Mouse (Mus musculus) retina, postnatal 7 days (tissue): Measurements from ENCODE around the gene Lbp.

Experiments used
- DNase-seq: peaks from one replicate; pipeline ENCODE4 v3.0.0-alpha.2; 2012; ENCODE audit warnings: low read depth, low spot score

The Lbp gene

DNA sequence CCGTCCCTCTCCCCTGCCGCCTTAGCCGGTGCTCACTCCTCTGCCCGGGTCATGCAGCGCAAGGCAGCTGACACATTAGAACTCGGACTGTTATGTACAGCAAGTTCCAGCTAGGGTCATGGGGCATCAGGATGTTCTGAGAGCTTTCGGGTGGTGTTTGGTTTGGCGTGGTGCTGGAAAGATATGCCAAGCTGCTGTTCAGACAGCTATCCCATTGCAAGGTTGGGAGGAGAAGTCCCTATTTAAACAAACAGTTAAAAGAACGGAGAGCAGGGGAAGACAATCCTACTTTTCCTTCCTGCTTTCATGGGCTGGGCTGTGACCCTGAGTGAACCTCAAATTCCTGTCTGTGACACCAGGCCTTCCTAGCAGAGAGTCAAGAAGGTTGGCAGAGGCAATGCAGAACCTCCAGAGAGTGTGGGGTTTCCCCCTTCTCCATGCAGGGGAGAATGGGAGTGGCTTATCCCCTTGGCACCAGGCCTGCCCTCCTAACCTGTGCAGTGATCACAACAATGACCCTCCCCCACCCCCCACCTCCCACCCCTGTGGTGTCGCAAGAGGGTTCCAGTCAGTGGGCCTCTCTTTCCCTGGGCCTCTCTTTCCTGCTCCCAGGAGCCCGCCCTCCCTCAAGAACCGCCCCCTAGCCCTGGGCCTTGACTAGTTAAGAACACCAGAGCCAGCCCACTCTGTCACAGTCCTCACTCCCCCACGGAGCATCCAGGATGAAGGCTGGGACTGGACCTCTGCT lies at the start of gene Lbp:
Lbp (plus strand) TSS at position 546 of the 748 bp plus-strand sequence.
- DNase-seq = no peak

DNA sequence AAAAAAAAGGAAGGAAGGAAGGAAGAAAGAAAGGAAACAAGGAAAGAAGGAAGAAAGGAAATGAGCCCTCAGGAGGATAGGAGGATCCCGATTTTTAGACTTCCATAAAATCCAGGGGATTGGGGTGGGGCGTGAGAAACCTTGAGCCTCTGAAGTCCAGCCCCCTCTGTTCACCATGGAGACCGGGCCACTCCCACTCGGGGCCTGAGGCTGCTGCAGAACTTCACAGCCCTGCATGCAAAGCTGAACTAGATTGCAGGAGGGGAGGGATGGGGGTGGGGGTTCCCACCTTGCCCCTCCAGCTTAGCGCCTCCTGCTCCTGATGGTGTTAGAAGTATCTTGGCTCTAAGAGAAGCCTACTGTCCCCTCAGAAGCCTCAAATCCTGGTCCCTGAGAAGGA lies 49.4 kb upstream of the Lbp start:
- DNase-seq = no peak

DNA sequence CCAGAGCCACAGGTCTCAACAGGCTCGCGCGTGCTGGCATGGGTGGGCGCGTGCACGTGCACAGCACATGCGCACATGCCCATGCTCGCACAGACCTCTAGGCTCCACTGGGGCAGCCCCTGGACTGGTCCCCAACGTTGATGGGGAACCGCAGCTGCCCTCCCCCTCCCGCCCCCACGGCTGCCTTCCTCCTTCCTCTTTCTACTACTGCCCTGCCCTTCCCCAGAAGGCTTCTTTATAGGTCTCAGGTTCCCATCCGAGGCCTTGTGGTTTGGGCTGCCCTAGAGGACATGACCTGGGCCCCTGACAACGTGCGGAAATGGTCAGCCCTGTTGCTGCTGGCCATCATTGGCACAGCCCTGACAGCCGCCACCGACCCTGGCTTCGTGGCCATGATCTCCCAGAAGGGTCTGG lies 48.3 kb upstream of the Lbp start, which contains the start of gene Bpi:
Bpi (plus strand) TSS at position 90 of the 414 bp plus-strand sequence.
- no peak for DNase-seq

DNA sequence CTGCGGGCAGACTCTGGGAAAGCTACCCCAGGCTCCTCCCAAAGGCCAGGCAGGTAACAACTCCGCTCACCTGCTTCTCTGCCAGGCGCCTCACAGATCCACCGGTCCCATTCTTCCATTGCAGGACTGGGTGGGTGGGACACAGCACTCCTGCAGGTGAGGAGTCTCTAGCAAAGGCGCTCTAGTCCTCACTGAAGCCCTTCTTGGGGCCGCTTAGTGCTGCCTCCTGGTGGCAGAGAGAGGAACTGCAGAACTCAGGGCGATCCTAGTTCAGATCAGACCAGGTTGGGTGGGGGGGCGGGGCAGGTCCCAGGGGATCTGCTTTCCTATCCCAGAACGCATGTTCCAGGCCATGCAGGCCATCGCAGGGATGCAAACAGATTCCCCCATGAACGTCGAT lies 47.5 kb upstream of the Lbp start:
- peak; percentile 61 for DNase-seq

DNA sequence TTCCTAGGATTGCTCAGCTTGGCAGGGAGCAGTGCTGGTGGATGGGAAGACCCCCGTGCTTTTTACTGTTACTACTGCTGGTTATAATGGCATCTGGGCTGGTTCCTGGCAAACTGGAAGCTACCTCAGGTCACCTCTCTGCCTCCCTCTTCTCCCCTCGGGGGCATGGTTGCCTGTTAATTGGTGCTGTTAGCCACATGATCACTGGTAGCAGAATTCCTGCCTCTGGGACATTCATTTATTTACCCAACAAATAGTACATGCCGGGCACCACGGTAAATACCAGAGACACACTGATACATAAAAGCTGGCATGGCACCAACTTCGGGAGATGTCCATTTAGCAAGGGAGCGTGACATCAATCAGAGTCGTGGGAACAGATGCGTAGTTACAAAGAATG lies 46.8 kb upstream of the Lbp start:
- DNase-seq = no peak

DNA sequence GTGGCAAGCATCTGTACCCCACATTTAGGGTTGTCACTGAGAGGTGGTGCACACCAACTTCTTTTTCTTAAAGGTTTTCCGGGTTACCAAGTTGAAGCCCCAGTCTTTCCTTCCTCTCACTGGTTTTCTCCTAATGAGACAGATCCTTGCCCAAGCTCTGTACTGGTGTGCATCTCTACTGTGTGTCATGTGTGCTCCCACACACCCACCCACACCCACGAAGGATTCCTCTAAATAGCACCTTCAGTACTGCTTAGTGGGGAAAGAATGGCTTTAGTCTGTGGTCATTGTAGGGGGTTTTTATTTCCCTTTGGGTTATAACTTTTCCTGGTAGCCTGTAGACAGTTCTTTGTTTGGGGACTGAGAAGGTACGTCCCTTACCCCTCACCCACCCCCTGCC lies 41.4 kb upstream of the Lbp start:
- no peak for DNase-seq

DNA sequence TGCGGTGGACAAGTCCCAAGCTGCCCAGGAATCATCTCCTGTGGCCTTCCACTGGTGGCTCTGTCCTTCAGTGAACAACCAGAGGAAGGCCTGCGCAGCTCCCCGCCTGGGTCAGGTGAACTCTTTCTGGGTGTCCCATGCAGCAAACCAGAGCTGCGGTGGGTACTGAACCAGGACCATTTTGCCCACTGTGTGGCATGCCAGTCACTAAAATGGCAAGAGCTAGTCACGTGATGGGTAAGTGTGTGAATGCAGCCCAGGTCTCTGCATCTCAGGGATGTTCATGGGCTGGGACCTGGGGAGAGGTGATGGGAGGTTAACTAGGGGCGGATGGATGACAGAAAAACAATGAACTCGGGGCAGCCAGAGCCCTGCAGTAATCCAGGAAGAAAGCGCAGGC lies 36.3 kb upstream of the Lbp start:
- DNase-seq = no peak

DNA sequence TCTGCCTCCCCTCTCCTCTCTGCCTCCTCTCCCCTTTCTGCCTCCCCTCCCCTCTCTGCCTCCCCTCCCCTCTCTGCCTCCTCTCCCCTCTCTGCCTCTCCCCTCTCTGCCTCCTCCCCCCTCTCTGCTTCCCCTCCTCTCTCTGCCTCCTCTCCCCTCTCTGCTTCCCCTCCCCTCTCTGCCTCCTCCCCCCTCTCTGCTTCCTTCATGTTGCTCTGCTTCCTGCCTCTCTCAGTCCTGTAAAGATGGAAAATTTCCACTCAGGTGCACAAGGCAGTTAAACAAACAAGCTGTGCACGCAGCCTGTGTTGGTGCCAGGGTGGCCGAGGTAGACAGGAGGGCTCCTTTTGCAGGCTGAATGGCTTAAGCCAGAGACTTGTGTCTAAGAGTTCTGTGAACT lies 32.6 kb upstream of the Lbp start:
- no peak for DNase-seq

DNA sequence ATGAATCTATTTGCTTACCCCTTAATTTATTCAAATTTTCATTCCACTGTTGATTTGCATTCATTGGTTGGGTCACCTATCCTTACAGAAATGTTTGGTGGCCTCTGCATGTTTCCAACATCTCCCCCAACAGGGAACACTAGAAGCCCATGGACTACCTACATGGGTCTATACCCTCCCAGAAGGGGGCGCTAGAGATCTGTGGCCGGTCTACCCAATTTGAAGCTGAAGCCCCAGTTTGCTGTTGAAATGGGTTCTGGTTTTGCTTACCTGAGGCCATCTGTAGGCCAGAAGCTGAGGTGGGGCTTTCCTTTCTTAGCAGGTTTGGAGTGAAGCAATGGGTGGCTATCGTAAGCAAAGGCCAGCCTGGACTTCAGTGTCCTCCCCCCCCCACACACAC lies 30.9 kb upstream of the Lbp start:
- DNase-seq = no peak

DNA sequence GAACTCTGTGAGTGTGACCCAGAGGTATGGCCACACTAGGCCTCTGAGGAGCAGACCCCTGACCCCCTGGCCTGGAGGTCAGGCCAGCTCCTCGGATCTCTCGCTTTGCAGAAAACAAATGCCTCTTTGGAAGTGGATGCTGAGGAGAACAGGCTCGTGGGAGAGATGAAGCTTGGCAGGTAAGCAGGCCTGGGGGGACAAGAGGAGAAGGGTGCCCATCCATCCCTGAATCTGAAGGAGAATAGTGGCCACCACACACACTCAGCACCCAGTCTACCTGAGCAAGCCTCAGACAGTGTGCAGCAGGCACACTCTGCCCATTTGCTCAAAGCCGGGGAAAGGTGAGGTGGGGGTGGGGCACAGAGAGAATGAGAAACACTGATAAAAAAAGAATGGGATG lies 30.5 kb upstream of the Lbp start:
- no peak for DNase-seq

DNA sequence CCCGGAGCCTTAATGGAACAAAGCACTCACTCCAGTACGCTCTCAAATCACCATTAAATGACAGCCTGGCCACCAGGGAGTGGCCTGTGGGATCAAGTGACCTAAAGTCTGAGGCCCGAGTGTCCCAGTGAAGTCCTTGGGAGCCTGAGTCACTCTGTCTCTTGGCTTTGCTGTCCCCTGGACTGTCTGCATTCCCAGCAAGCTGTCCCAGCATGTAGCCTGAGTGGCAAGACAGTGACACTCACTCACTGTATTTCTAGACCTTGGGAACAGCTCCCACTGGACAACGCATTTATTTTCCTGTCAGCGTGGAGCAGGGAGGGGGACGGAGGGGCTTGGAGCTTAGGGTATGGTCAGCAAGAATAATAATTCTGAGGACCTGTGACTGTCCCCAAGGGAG lies 29.8 kb upstream of the Lbp start:
- no peak for DNase-seq

DNA sequence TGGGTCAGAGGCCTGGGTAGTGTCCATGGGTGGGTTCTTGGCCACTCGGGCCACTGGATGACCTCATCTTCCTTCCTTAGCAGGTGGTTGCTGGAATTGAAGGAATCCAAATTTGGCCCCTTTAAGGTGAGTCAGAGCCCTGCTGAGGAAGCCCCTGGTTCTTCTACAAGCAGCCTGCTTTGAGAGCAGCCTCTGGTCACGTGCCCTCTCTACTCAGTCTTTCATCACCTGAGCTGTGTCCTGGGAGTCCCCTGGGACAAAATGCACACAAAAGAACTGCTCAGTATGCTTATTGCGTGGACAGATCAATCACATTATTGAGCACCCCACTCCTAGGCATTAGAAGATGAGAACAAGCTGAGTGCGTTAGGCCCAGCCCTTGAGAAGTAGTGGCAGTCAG lies 29.4 kb upstream of the Lbp start:
- DNase-seq = no peak

DNA sequence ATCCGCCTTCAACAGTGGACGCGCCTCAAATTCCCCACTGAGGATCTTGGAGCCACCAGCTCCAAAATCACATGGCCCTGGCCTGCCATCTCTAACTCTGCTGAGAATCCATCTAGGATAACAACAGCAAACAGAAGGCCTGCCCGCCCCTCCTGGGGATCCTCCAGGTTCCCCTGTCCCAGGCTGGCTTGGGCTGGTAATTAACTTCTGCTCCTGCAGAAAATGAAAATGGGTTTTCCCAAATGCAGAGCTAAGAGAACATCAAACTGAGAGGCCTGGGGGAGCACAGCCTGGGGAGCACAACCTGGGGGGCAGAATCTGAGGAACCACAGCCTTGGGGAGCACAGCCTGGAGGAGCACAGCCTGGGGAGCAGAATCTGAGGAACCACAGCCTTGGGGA lies 26.6 kb upstream of the Lbp start:
- no peak for DNase-seq

DNA sequence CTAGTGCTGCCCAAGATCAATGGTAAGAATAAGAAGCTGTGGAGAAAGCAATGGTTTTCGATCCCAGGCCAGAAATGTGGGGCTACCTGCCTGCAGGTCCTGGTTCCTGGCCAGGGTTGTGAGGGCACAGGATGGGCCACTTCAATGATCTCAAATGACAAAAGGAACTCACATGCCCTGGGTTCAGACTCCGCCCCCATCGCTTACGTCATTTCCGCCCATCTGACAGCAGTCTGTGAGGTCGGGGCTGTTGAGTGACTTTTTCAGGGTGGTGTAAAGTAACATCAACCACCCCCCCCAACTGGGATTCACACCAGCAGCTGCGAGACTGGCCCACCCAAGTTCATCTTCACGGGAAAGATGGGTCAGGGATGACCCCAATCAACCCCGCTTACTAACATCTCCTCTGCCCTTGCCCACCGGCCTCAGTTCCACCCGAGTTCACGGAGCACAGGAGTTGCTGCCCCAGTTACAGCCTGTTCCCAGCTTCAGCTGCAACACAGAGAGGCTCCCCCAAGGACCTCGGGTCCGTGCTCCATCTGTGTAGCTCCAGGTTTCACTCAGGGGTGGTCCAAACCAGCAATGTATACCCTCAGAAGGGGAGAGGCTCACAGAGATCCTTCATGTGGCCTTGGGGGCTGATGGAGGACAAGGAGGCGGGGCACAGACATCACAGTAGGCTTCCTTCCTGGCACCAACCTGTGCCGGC lies 24.6 kb upstream of the Lbp start:
- no peak for DNase-seq

DNA sequence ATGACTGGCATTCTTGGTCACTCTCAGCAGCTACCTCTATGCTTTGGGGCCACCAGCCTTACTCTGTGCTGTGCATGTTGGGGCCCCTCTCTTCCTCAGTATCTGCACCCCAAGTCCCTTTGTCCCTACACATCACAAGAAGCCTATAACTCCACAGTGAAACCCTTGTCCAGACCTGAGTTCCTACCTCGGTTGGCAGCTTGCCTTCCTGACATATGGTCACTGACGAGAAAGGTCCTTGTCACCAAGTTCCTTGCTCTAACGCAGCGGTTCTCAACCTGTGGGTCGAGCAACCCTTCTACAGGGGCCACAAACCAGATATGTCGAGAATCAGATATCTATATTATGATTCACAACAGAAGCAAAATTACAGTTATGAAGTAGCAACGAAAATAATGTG lies 23.2 kb upstream of the Lbp start:
- no peak for DNase-seq

DNA sequence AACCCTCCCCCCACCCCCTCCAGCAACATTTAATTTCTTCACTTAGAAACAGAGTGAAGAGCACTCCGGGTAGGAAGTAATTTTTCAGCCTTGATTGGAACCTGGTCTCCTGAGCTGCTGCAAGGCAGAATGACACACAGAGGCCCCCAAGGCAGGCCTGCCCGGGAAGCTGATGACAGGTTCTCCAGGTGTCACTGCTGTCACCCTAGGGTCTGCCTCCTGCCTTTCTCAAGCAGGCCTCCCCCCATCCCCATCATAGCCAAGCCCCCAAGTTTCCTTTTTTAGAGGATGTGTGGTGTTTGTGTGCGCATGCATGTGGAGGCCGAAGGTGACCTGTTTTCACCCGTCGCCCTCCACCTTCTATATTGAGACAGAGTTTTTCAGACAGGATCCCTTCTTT lies 22.5 kb upstream of the Lbp start:
- DNase-seq = no peak

DNA sequence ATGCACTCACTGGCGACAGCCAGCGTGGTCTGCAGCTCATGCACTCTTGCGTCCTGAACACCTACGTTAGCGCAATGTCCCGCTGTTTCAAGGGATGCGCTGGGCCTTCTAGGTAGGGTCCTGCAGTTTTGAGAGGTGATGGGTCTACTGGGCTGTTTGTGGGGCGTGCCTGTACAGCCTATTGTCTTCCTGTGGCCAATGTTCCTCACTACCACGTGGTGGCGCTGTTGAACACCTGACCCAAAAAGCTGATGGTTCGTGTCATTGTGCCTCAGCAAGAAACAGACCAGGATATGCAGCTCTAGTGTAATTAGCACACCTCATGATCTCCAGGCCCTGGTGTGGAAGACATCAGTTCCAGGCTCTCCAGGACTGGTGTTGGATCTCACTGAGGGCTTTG lies 21.7 kb upstream of the Lbp start:
- peak; percentile 51 for DNase-seq

DNA sequence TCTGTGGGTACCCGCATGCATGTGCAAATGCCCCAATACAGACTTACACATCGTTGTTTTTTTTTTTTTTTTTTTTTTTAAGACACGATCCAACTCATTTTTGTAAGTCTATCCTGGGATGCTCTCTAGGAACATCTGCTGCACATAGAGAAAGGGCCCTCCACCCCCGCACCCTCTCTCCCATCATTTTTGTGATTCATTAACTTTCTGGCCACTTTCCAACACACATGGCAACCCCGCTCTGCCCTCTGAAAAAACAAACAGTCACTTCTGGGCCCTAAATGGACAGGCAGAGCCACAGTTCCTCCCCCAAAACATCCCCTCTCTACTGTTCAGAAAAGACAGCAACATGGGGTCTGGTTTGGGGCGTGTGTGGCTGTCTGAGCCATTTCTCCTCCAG lies 20.6 kb upstream of the Lbp start:
- DNase-seq = no peak

DNA sequence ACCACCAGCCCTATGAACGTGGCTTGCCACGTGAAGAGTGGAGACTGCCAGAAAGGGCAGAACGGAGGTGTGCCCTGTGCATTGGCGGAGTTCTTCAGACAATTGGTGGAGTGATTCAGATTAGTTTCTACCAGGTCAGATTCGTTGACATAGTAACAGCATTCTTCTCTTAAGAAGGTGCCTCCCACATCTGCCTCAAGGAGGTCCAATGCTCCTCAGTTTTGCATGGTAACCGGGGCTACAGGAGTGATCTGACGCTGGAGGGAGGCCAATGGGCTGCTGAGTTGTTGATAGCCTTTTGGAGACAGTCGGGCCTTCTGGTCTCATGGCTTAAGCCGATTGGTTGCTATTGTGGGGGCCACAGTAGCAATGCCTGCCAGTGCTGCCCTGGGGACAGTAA lies 10.6 kb upstream of the Lbp start:
- no peak for DNase-seq

DNA sequence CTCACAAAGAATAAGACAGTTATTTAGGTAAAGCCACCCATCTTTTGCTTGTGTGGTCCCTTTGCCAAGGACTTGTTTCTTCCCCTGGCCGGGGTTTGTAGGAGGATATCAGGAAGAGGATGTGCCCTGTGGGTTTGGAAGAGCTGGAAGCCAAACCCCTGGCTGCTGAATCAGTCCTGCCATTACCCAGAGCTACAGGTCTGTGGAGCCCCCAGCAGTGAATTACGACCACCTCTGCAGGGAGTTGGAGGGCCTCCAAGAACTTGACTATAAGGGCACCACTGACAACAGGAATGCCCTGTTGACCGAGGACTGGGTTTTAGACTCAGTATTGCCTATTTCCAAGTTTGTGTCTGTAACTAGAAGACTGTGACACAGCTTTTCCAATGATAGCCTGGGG lies 7.1 kb upstream of the Lbp start:
- DNase-seq = no peak

DNA sequence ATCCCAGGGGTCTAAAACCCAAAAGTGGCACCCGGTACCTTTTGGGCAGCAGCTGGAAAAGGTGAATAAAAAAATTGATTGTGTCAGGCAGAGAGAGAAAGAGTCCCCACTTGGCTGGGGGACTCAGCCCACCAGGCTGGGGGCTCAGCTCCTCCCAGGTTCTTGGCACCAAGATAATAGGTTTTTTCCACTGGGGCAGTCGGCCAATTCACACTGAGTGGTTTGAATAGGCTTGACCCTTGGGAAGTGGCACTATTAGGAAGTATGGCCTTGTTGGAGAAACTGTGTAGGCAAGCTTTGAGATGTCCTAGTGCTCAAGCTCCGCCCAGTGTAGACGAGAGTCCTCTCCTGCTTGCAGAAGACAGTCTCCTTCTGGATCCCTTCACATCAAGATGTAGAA lies 6.6 kb upstream of the Lbp start:
- no peak for DNase-seq

DNA sequence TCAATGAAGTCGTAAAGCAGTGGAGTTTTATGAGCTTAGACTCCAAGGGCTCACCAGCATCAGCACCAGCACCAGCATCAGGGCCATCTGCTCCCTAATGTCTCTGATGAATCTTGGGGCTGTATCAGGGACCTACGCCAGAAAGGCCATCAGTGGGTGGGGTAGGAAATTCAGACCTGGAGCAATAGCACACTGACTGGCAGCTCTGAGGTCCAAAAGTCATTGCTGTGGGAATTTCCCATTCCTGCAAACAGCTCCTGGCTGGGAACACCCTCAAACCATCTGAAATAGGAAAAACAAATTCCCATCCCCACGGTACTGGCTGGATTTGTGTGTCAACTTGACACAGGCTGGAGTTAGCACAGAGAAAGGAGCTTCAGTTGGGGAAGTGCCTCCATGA lies 3.5 kb upstream of the Lbp start:
- DNase-seq = no peak

DNA sequence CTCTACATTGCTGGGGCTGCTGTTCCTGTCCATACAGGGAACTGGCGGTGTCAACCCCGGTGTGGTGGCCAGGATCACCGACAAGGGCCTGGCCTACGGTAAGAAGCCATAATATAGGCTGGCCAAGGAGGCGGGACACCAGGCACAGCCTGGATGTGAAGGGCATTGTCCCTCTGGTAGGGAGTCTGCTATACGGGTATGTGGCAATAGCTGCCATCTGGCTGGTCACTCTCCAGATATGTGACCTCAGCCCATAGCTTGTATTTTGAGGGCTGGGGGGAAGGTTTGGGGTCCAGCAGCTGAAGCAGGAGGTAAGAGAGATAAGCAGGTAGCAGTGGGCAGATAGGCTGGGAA lies 380 bp downstream of the Lbp start:
- no peak for DNase-seq

DNA sequence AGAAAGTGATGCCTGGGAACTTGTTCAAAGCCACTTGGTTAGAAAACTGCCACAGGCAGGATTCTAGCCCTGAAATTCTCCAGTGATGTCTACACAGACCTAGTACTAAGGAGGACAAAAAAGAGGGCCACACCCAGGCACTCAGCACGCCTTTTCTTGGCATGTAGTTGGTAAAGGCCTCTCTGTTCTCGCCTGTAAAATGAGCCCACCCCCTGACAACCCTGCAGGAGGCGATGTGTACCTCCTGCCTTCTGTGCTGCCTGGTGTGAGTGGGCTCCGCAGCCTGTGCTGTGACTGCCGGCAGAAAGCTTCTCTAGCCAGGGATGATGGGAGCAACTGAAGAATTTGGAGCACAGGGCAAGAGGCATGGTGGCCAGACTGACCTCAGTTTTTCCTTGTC lies 2.0 kb downstream of the Lbp start:
- no peak for DNase-seq
